Mouse (Mus musculus): ENCODE data around the gene Gab1.

The Gab1 gene

GRCm38 (mm10) chr8:80739155-80739924 lies 141.0 kb downstream of the Gab1 start, which contains the start of gene Smarca5:
Gene Smarca5, minus strand, starts transcription at chr8:80739497.
- DNase-seq (ENCODE audit: low spot score) = peak; percentile 95

- DNase-seq (ENCODE audit: low spot score) = peak; percentile 44
Observed at GRCm38 (mm10) chr8:80738388-80739154, 141.7 kb downstream of the Gab1 start.

- no peak for DNase-seq (ENCODE audit: low spot score)
Observed at GRCm38 (mm10) chr8:80738046-80738387, 142.3 kb downstream of the Gab1 start.

GRCm38 (mm10) chr8:80732326-80732725 lies 148.0 kb downstream of the Gab1 start:
- DNase-seq (ENCODE audit: low spot score) = no peak

GRCm38 (mm10) chr8:80714461-80714860 lies 165.9 kb downstream of the Gab1 start:
- DNase-seq (ENCODE audit: low spot score) = no peak
